Mouse (Mus musculus): ENCODE data around the gene Reg3a.

DNA sequence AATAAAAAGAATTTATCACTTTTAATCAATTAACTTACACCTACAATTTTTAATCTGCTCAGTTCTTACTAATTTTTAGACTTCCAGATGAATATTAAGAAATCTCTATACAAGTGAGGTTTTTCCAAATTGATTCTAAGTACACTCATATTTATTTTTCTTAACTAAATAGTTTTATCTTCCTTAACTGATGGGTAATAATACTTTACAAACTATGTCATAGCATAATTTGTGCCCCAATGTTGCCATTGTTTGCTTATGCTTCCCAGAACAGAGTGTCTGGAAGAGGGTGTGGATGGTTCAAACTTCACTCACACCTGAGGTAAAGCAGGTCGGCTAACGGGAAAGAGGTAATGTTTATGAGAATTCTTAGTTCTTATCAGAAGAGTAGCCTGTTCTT is 10.2 kb upstream of the Reg3a start, which contains the start of gene Reg3b:
- TF ChIP-seq CTCF (IDR thresholded peaks at IDR 0.05; ENCODE audit: borderline replicate concordance, insufficient read depth, low read depth, low read length) (no peak), POLR2A (IDR thresholded peaks at IDR 0.05; ENCODE audit: borderline replicate concordance, insufficient read depth, low read length) (no peak)

Data from cerebellum, adult 2 months (tissue).